In genomic region chr4:132302939-132303479, GRCm38 (mm10) we compare ENCODE assay signal across 8 mouse cellular contexts. TPM values are rescaled to one million over a fixed set of nuclear protein-coding genes. Genes with fewer than 3 reads are reported as not detected.
DNase-seq lines count a peak whose midpoint lies in the region; ATAC-seq and TF ChIP-seq lines count a peak whose summit lies in the region.

Rab42 (minus strand) TSS chr4:132303385.

- H3K4me1 ChIP-seq in heart, embryonic 10.5 days, result peaks cover 15% of the 10 kb centered on the region
- peaks cover 4% of the 10 kb centered on the region; the same call in 1 of the 2 replicates for H3K4me1 ChIP-seq in kidney, embryonic 14.5 days (ENCODE audit: control insufficient read depth, insufficient read depth, low read length)
- H3K4me1 ChIP-seq in liver, embryonic 12.5 days, result peaks cover 26% of the 10 kb centered on the region
- H3K4me1 ChIP-seq in stomach, embryonic 15.5 days, result peaks cover 9% of the 10 kb centered on the region

- H3K79me2 ChIP-seq in myocyte (ENCODE audit: control insufficient read depth, insufficient read depth), result no peaks in the 10 kb centered on the region

- no peaks in the 10 kb centered on the region for H3K27me3 ChIP-seq in heart, embryonic 10.5 days (ENCODE audit: insufficient read depth, poor library complexity, severe bottlenecking)
- H3K27me3 ChIP-seq in kidney, embryonic 14.5 days (ENCODE audit: control insufficient read depth, insufficient read depth, low read length), result no peaks in the 10 kb centered on the region
- H3K27me3 ChIP-seq in liver, embryonic 12.5 days (replicated peaks), result no peaks in the 10 kb centered on the region
- H3K27me3 ChIP-seq in myocyte (ENCODE audit: control insufficient read depth, insufficient read depth, insufficient read length), result no peaks in the 10 kb centered on the region
- H3K27me3 ChIP-seq in stomach, embryonic 15.5 days (replicated peaks), result no peaks in the 10 kb centered on the region

- DNase-seq in 3134 (ENCODE audit: extremely low read depth, insufficient read length, low spot score), result peak; percentile 54
- DNase-seq in adrenal gland, adult 8-10 months, result peak; percentile 21
- DNase-seq in heart, embryonic 10.5 days (ENCODE audit: low spot score), result peak; percentile 93

- H3ac ChIP-seq in myocyte (ENCODE audit: control insufficient read depth, insufficient read length), result peak within 1 kb of the TSS; percentile 17

- no peak for TF ChIP-seq POLR2A in myocyte (IDR thresholded peaks at IDR 0.05; ENCODE audit: insufficient read length, low read depth)

- WGBS in heart, embryonic 10.5 days, result 2% methylated on average over 31 of the region's 31 CpGs
- under 1% methylated on average over 31 of the region's 31 CpGs for WGBS in kidney, embryonic 14.5 days
- WGBS in liver, embryonic 12.5 days (ENCODE audit: insufficient replicate concordance), result 2% methylated on average over 30 of the region's 31 CpGs
- 3% methylated on average over 31 of the region's 31 CpGs for WGBS in stomach, embryonic 15.5 days

- peak within 1 kb of the TSS; percentile 67 for H3K4me2 ChIP-seq in kidney, embryonic 14.5 days (replicated peaks; ENCODE audit: low read depth, low read length)
- H3K4me2 ChIP-seq in liver, embryonic 12.5 days, result peak within 1 kb of the TSS; percentile 92
- H3K4me2 ChIP-seq in myocyte (ENCODE audit: low read depth), result peak within 1 kb of the TSS; percentile 66
- H3K4me2 ChIP-seq in stomach, embryonic 15.5 days, result peak within 1 kb of the TSS; percentile 78

- H3K9me3 ChIP-seq in heart, embryonic 10.5 days, result no peaks in the 10 kb centered on the region
- H3K9me3 ChIP-seq in kidney, embryonic 14.5 days (ENCODE audit: control insufficient read depth, low read length), result no peaks in the 10 kb centered on the region
- no peaks in the 10 kb centered on the region for H3K9me3 ChIP-seq in liver, embryonic 12.5 days (replicated peaks)
- H3K9me3 ChIP-seq in stomach, embryonic 15.5 days, result no peaks in the 10 kb centered on the region

- no peaks in the 10 kb centered on the region for H3K36me3 ChIP-seq in heart, embryonic 10.5 days
- no peaks in the 10 kb centered on the region for H3K36me3 ChIP-seq in kidney, embryonic 14.5 days (ENCODE audit: control insufficient read depth, insufficient read depth, low read length)
- H3K36me3 ChIP-seq in liver, embryonic 12.5 days, result no peaks in the 10 kb centered on the region
- no peaks in the 10 kb centered on the region for H3K36me3 ChIP-seq in myocyte (ENCODE audit: control insufficient read depth, insufficient read depth)
- no peaks in the 10 kb centered on the region for H3K36me3 ChIP-seq in stomach, embryonic 15.5 days

- peak within 1 kb of the TSS; percentile 86 for H3K27ac ChIP-seq in heart, embryonic 10.5 days
- no peak within 1 kb of the TSS; the same call in 1 of the 2 replicates for H3K27ac ChIP-seq in kidney, embryonic 14.5 days (ENCODE audit: low read depth, low read length)
- H3K27ac ChIP-seq in liver, embryonic 12.5 days, result peak within 1 kb of the TSS; percentile 67
- H3K27ac ChIP-seq in stomach, embryonic 15.5 days, result peak within 1 kb of the TSS; percentile 68

- H3K9ac ChIP-seq in kidney, embryonic 14.5 days (ENCODE audit: low read depth, low read length), result peak within 1 kb of the TSS; percentile 62
- H3K9ac ChIP-seq in liver, embryonic 12.5 days, result peak within 1 kb of the TSS; percentile 78
- peak within 1 kb of the TSS; percentile 50; the same call in 1 of the 2 replicates for H3K9ac ChIP-seq in stomach, embryonic 15.5 days

- peak within 1 kb of the TSS; percentile 67 for H3K4me3 ChIP-seq in heart, embryonic 10.5 days
- peak within 1 kb of the TSS; percentile 48 for H3K4me3 ChIP-seq in kidney, embryonic 14.5 days (ENCODE audit: low read length)
- H3K4me3 ChIP-seq in liver, embryonic 12.5 days, result peak within 1 kb of the TSS; percentile 65
- H3K4me3 ChIP-seq in myocyte, result peak within 1 kb of the TSS; percentile 14
- peak within 1 kb of the TSS; percentile 52 for H3K4me3 ChIP-seq in stomach, embryonic 15.5 days (replicated peaks)

- ATAC-seq in erythroblast, adult 5-6 weeks (replicated peaks; ENCODE audit: low FRiP score, poor library complexity, severe bottlenecking), result peak; percentile 70
- ATAC-seq in kidney, embryonic 14.5 days (ENCODE audit: low FRiP score, low TSS enrichment), result peak; percentile 79
- ATAC-seq in liver, embryonic 12.5 days, result peak; percentile 77
- ATAC-seq in stomach, embryonic 15.5 days (ENCODE audit: insufficient read depth, low FRiP score, low read depth), result peak; percentile 82

TF ChIP-seq in myocyte, 11 proteins besides CTCF, POLR2A, EP300 and RAD21:
- TF ChIP-seq CEBPB (IDR thresholded peaks at IDR 0.05; ENCODE audit: insufficient read depth, poor library complexity, severe bottlenecking) (no peak), E2F4 (IDR thresholded peaks at IDR 0.05; ENCODE audit: insufficient read depth) (no peak), TCF12 (IDR thresholded peaks at IDR 0.05; ENCODE audit: insufficient read depth, poor library complexity, severe bottlenecking) (no peak), POLR2AphosphoS2 (IDR thresholded peaks at IDR 0.05; ENCODE audit: insufficient read length, low read depth) (no peak), SRF (IDR thresholded peaks at IDR 0.05; ENCODE audit: control insufficient read depth, insufficient read length, low read depth) (no peak), TCF3 (IDR thresholded peaks at IDR 0.05; ENCODE audit: insufficient read length, low read depth) (no peak), USF1 (IDR thresholded peaks at IDR 0.05; ENCODE audit: low read depth) (no peak), MYOG (IDR thresholded peaks at IDR 0.05; ENCODE audit: control insufficient read depth in 1 of 3, insufficient read depth in 1 of 3, insufficient read length in 2 of 3, low read depth in 2 of 3) (no peak), MAX (IDR thresholded peaks at IDR 0.05; ENCODE audit: low read depth) (no peak), REST (IDR thresholded peaks at IDR 0.05; ENCODE audit: insufficient read depth, insufficient read length) (no peak), MYOD1 (IDR thresholded peaks at IDR 0.05; ENCODE audit: control insufficient read depth in 1 of 3, insufficient read length in 2 of 3, low read depth in 2 of 3) (no peak)
TF ChIP-seq in myocyte: peak in this region for 0.

RNA-seq across cellular contexts. Expression of gene Rab42, which starts in this region (rescaled TPM):
- 1 to 10 TPM; 2.6 to 5.1 (median 3.9) TPM for total RNA-seq in adrenal gland, adult 8-10 months (2022)
- not detected in 2 replicates for total RNA-seq in erythroblast, adult 5-6 weeks (2015; ENCODE audit: low replicate concordance)
- not detected in 2 replicates for total RNA-seq in erythroblast, adult 5-6 weeks (2017; ENCODE audit: low replicate concordance)
- polyA plus RNA-seq in heart, embryonic 10.5 days (2016; fragmentation: Nextera tagmentation; extraction: Ambion mirVana), result 1.1 and 1.9 TPM in 2 replicates
- 2.4 and 3.5 TPM in 2 replicates for polyA plus RNA-seq in kidney, embryonic 14.5 days (2014; fragmentation: Nextera tagmentation; extraction: Ambion mirVana)
- 0.61 and 1.0 TPM in 2 replicates for polyA plus RNA-seq in liver, embryonic 12.5 days (2016; fragmentation: Nextera tagmentation; extraction: Ambion mirVana)
- 0.30 TPM for polyA plus RNA-seq in myocyte (2012; fragmentation: generic; extraction: Trizol)
- 1.8 and 2.4 TPM in 2 replicates for polyA plus RNA-seq in stomach, embryonic 15.5 days (2015; fragmentation: Nextera tagmentation; extraction: Ambion mirVana)

Comparison
In these comparisons a context has a peak if more than half of its experiments do, and no peak if none do; other contexts are left out.
1. Peak in ATAC-seq in erythroblast, adult 5-6 weeks; RNA of the gene not detected or under 1 TPM.
2. DNase-seq: peak in every context shown above with its lines; median percentile 93 in heart, embryonic 10.5 days; 54 in 3134; 21 in adrenal gland, adult 8-10 months.
3. H3K4me3 ChIP-seq: peak in every context shown above with its lines; median percentile 67 in heart, embryonic 10.5 days; 65 in liver, embryonic 12.5 days; 52 in stomach, embryonic 15.5 days; 48 in kidney, embryonic 14.5 days; 14 in myocyte.